Mouse (Mus musculus) olfactory bulb, adult 2 months (tissue): ENCODE measurements around the gene A930002H24Rik. TPM values are rescaled to one million over a fixed set of nuclear protein-coding genes. Genes with fewer than 3 reads are reported as not detected.

Source experiments
- H3K27ac ChIP-seq: fragments of 200-500 bp; 2 replicates; pipeline ENCODE4 v1.5.1; 2012; ENCODE audit warnings: low read depth, low read length; ENCODE audit not compliant: insufficient read depth
- H3K4me1 ChIP-seq: fragments of 200-500 bp; 2 replicates; pipeline ENCODE4 v1.6.1; 2012; ENCODE audit warnings: low read length; ENCODE audit not compliant: control insufficient read depth, insufficient read depth
- H3K4me3 ChIP-seq: fragments of 200-500 bp; 2 replicates; pipeline ENCODE4 v1.5.1; 2012; ENCODE audit warnings: mild to moderate bottlenecking, low read depth, low read length, moderate library complexity; ENCODE audit not compliant: insufficient read depth
- CTCF ChIP-seq: fragments of 200-500 bp; IDR thresholded peaks from 2 replicates; pipeline ENCODE4 v1.5.1; 2012; ENCODE audit warnings: low read depth, mild to moderate bottlenecking, low read length, moderate library complexity; ENCODE audit not compliant: insufficient read depth
- POLR2A ChIP-seq: fragments of 200-500 bp; IDR thresholded peaks from 2 replicates; pipeline ENCODE4 v1.6.1; 2012; ENCODE audit warnings: mild to moderate bottlenecking, low read depth, low read length, moderate library complexity; ENCODE audit not compliant: insufficient read depth
- WGBS: fragments of 180-500 bp; shearing (Covaris S2); methylation state at CpG from one replicate; pipeline ENCODE4 v1.1.7; 2018; 5-methylcytosine and 5-hydroxymethylcytosine counted together
- polyA plus RNA-seq: library from polyadenylated mRNA; stranded (reverse); fragments of >200 nt; gene quantifications from 2 replicates; pipeline ENCODE4 v1.2.4, GENCODE M21; 2012; ENCODE audit warnings: low replicate concordance; ENCODE audit not compliant: missing spikeins, insufficient read depth, insufficient read length

Gene A930002H24Rik
- polyA plus RNA-seq, 1 experiment, result not detected

DNA sequence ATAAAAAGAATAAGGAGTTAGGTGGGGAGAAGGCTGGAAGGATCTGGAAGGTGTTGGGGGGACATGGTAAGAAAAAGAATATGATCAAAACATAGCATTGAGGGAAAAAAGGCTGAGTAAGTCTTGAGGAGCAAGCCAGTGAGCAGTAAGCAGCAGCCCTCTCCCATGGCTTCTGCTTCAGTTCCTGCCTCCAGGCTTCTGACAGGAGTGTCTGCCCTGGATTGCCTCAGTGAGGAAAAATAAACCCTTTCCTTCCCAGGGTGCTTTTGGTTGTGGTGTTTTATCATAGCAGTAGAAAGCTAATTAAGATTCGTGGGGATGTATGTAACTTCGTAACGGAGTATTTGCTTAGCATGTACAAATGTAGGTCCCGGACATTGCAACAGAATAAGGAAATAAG is 39.5 kb downstream of the A930002H24Rik start:
- TF ChIP-seq POLR2A (no peak), CTCF (no peak)
- H3K4me3 ChIP-seq, result no peak overlapping the region
- H3K27ac ChIP-seq, result no peak overlapping the region
- no peaks in the 10 kb centered on the region for H3K4me1 ChIP-seq
- 96% methylated on average over 4 of the region's 4 CpGs for whole genome bisulfite sequencing

DNA sequence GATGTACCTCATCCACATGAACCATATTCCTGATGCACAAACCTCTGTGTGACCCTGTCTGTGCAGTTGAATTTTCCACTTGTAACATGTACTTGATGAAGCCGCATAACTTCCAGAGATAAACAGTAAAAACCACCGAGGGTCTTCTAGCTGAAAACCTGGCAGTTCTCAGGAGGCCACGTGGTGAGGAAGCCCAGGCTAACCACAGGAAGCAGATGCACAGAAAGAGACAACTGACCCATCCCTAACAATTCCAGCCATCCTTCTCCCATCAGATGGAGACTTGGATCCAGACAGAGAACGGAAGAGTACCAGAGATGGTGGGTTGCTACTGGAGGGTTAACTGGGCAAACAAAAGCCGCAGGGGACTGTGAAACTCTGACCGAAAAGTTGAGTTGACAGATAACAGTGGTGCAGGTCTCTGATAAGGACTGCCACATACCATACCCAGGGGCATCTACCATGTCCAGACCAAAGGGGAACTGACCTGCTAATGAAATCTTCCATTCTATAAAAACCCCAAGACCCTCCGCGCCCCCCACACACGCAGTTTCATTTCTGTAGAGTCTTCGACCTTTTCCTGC is 45.1 kb downstream of the A930002H24Rik start:
- 93% methylated on average over 10 of the region's 10 CpGs for WGBS
- no peaks in the 10 kb centered on the region for H3K4me1 ChIP-seq
- no peak for TF ChIP-seq CTCF
- TF ChIP-seq POLR2A, result no peak
- no peak overlapping the region for H3K4me3 ChIP-seq
- no peak overlapping the region for H3K27ac ChIP-seq

DNA sequence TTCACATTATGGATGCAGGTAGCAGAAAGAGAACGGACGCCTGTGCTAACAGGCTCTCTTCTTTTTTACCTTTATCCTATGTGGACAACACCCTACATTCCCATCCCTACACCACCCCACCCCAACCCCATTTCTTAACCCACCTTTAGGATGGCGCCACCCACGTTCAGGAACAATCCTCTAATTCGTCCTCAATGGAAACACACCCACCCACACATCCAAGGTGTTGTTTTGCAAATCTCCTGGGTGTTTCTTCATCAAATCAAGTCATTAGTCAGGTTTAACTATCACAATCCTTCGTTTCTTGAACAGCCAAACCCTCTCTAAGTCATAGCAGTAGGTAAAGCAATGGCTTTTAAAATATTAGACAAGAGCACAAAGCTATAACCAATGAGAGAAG is 50.0 kb downstream of the A930002H24Rik start:
- TF ChIP-seq CTCF (no peak), POLR2A (no peak)
- WGBS, result 91% methylated on average over 6 of the region's 6 CpGs
- Histone ChIP-seq H3K4me1 (peaks cover 5% of the 10 kb centered on the region), H3K27ac (no peak overlapping the region), H3K4me3 (no peak overlapping the region)

Other genes starting within 250 kb of the A930002H24Rik start
- gene Fer, start 729 bp downstream of the A930002H24Rik start, polyA plus RNA-seq, result not detected in 2 replicates